Mouse (Mus musculus) kidney, adult 9 months (tissue): Measurements from ENCODE around the gene Tsc1.

Experiments used
- DNase-seq: peaks from one replicate; pipeline ENCODE4 v3.0.0; 2022

The Tsc1 gene

GRCm38 (mm10) chr2:28653351-28653750, 12.3 kb downstream of the Tsc1 start:
- no peak for DNase-seq

GRCm38 (mm10) chr2:28654295-28654694, 13.3 kb downstream of the Tsc1 start:
- DNase-seq, result peak; percentile 49

- DNase-seq, result no peak
These were observed 15.2 kb downstream of the Tsc1 start for GRCm38 (mm10) chr2:28656216-28656615.

DNA sequence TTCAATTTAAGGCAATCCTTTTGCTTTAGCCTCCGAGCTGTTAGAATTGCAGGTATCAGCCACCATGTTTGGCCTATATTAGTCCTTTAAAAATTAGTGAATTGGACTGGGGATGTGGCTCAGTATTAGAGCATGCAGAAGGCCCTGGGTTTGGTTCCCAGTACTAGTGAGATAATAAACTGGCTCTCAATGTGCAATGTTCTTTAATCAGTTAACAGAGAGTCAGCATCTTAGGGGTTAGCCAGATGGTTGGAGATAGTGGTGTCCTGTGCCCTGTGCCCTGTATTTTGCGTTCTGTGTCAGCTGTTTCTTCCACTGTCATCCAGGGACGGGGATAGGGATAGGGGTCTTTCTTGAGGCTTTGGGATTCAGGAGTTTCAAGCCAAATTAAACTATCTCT, 21.9 kb downstream of the Tsc1 start:
- no peak for DNase-seq

- no peak for DNase-seq
These were observed 24.8 kb downstream of the Tsc1 start for GRCm38 (mm10) chr2:28665818-28666217.

GRCm38 (mm10) chr2:28671438-28671837, 30.4 kb downstream of the Tsc1 start:
- DNase-seq, result peak; percentile 39

DNA sequence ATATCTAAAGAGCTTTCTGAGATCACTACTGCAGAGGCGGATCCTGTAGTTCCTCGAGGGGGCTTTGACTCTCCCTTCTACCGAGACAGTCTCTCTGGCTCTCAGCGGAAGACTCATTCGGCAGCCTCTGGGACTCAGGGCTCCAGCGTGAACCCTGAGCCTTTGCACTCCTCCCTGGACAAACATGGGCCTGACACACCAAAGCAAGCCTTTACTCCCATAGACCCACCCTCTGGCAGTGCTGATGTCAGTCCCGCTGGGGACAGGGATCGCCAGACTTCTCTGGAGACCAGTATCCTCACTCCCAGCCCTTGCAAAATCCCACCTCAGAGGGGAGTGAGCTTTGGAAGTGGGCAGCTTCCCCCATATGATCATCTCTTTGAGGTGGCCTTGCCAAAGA, 35.0 kb downstream of the Tsc1 start:
- DNase-seq, result no peak

DNA sequence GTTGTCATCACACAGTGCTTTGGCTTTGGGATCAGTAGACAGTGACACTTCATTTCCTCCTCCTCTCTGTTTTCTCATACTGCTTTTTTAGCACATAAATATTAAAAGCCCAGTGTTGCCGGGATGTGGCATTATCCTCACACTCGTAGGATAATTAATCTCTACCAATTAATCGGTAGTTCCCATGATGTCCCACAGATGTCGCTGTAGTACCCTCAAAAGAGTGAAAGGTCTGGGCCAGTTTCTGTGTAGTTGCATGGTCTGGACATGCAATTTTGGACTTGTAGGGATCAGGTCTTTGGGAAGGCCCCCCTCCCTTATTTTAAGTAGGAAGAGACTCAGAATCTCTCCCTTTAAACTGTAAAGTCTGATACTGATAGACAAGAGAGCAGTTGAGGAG, 39.7 kb downstream of the Tsc1 start:
- DNase-seq, result peak; percentile 50

- peak; percentile 64 for DNase-seq
These were observed 40.7 kb downstream of the Tsc1 start for GRCm38 (mm10) chr2:28681718-28682117.

DNA sequence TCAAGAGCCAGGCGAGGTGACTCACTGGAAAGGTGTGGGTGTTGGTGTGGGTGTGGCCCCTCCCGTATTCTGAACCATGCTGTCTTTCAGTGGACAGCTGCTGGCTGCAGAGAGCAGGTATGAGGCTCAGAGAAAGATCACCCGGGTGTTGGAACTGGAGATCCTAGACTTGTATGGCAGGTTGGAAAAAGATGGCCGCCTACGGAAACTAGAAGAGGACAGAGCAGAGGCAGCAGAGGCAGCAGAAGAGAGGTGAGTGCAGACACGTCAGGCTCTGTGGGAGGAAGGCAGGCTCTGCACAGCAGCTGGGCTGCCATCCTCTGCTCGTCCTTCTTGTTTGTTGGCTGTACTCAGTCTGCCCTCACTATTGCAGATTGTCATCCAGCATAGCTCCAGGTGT, 44.9 kb downstream of the Tsc1 start:
- no peak for DNase-seq

DNA sequence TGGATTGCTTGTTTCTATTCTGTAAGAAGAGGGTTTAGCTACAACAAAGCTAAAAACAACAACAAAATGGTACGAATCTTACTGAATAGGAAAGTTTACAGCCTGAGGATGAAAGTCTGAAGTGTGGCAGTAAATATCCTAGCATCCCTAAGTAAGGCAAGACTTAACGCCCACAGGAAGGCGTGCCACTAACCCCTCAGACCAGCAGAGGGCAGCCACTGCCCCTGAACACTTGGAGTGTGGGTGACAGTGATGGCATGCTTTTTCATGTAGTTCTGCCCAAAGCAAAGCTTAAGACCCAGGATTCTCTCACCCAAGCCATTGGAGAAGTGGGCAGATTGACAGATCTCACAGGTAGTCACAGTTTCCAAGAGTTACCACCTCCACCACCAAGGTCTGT, 47.4 kb downstream of the Tsc1 start:
- no peak for DNase-seq

GRCm38 (mm10) chr2:28692692-28693091, 51.7 kb downstream of the Tsc1 start:
- no peak for DNase-seq

DNA sequence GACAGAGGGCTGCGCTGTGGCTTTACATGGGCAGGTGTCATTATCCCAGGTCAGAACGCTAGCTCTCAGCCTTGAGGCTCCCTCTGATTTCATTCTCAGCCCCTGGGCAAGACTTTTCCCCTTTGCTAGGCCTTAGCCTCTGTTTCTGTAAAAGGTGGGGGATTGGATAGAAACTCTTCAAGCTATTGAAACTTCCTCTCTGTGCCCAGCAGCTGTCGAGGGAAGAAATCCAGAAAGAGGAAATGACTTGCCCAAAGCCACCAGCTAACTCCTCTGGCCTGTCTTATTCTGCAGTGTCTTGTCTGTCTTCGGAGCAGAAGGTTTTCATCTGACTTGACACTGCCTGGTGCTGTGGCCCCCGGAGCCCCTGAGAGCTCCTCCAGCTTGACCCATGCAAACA, 57.5 kb downstream of the Tsc1 start:
- no peak for DNase-seq

DNA sequence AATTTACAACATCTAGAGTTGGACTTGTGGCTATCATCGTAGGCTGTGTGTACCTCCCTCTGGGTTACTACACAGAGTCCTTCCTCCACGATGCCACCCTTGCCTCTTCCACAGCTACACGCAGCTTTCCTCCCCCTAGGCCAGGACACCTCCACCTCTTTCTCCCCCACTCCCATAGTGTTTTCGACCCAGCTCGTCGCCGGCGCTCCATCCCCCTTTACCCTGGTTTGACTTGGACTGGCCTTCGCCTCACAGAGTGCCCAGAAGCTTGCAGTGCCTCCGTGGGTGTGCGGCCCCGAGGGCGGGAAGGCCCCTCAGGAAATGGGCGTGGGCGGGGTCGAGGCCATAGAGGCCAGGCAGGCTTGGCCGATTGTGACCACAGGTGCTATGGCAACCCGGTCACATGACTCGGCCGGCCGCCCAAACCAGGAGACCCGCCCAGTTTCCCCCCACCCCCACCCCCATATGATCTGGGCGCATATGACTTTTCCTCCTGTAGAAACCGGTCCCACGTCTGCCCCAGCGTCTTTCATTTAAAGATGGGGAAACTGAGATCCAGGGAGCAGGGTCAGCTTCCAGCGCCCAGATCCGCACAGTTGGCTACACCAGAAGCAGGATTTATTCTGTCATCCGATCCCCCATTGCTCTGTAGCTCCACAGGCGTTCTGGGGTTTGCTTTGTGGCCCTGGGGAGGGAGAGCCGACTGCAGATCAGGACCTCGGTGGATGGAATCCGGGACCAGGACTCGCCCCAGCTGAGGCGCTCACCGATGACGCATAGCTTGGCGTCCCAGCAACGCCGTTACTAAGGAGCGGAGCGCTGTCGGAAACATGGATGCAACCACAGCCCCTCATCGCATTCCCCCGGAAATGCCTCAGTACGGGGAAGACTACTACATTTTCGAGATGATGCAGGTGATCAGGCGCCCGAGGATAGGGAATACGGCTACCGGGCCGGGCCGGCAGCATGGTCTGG, 58.6 kb downstream of the Tsc1 start, which contains the start of the genes Spaca9 and Ak8:
Spaca9 (minus strand) TSS at position 367 of the 975 bp plus-strand sequence.
Ak8 (plus strand) TSS at position 804 of the 975 bp plus-strand sequence.
- DNase-seq, result peak; percentile 68

GRCm38 (mm10) chr2:28701646-28702262, 60.7 kb downstream of the Tsc1 start:
- no peak for DNase-seq

DNA sequence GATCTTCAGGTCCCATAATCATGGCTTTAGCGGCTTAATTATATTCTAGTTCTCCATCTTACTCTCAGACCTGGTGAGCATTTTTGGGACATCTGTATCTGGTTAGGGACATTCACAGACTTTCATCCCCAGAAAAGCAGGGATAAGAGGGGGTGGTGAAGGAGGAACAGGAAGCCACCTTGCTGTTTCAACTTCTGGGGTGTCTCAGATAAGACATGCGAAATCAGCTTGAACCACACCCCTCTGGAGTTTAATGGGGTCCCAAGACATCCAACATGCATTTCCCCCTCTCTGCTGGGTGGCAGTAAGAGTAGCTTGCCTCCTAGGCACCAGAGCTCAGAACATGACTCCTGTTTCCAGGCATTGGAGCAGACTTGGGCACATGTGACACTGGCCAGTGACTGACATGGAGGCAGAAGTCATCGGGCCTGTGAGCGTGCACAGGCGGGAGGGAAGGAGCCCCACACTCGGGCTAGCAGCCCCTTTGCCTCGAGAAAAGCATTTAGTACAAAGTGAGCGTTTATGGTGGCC, 65.1 kb downstream of the Tsc1 start:
- no peak for DNase-seq

DNA sequence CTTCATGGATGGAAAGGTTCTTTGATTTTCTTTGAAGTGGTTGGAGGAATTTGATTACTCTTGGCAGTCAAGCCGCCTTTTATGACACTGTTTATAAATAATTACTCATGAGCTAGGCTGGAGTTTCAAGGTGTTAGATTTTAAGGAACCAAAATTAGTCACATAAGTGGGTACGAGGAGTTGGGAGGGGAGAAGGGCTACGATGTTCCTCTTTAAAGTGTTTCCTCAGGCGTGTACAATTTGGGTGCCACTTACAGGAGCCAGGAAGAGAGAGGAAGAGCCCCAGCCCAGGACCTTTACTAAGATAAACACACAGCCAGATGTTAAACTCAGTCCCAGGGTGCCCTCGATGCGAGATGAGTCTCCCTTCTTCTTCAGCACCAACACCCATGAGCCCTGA, 65.8 kb downstream of the Tsc1 start:
- DNase-seq, result no peak

DNA sequence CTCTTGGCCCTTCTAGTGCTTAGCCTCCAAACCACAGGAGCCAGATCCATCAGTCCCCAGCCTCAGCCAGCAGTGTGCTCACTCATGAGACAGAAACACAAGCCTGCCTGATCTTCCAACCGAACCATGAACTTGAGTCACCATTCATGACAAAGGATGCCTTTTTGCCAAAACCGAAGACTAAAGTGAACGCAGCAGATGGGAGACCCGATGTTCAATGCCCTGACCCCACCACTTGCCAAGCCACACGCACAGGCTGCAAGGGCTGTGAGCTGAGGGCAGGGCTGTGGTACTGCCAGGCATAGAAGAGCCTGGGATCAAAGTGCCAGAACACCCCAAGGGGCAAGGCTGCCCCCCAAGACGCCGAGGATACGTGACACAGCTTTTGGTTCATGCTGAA, 72.0 kb downstream of the Tsc1 start:
- no peak for DNase-seq

- no peak for DNase-seq
These were observed 81.4 kb downstream of the Tsc1 start for GRCm38 (mm10) chr2:28722419-28722818.

- no peak for DNase-seq
These were observed 82.9 kb downstream of the Tsc1 start for GRCm38 (mm10) chr2:28723912-28724311.

DNA sequence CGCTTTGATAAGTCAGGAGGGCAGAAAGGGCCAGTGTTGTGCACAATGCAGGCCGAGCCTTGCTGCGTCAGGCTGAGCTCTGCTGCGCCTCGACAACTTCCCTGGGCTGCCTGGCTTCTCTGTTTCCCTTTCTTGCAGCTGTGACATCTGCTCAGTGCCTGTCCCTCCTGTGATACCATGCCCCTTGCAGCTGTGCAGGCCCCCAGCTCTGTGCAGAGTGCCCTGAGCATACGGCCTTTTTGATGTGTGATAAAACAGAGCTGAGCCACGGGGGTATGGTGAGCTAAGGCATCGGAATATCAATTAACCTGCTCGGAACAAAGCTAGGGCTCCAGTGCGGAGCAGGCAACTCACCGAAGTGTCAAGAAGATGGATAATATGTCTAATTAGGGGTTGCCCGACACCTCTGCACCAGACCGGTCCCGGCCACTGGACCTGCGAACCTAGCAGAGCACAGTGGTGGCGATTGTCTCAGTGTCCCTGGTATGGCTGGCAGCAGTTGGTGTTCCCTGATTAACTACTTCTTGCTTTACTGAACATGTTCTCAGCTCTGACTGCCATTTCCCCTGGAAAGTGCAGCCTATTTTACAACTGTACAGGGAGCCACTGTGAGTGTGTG, 86.9 kb downstream of the Tsc1 start:
- DNase-seq, result no peak

- DNase-seq, result no peak
These were observed 89.6 kb downstream of the Tsc1 start for GRCm38 (mm10) chr2:28730676-28731075.

DNA sequence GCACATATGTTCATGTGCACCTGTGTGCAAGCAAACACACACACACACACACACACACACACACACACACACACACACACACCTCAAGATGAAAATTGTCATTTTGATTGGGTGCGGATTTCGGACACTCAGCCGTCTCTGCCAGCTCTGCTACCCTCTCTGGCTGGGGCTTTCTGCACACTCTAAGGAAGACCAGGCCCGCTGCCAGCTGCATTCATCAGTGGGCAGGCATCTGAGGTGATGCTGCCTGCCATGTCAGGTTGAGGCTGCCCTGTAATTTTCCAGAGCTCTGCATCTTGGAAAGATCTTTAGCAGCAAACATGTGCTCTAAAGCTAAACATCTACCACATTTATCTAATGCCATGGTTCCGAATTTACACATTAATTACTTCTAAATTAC, 96.1 kb downstream of the Tsc1 start:
- no peak for DNase-seq
